Mouse (Mus musculus): ENCODE measurements around the gene Csrp3.

Gene Csrp3

DNA sequence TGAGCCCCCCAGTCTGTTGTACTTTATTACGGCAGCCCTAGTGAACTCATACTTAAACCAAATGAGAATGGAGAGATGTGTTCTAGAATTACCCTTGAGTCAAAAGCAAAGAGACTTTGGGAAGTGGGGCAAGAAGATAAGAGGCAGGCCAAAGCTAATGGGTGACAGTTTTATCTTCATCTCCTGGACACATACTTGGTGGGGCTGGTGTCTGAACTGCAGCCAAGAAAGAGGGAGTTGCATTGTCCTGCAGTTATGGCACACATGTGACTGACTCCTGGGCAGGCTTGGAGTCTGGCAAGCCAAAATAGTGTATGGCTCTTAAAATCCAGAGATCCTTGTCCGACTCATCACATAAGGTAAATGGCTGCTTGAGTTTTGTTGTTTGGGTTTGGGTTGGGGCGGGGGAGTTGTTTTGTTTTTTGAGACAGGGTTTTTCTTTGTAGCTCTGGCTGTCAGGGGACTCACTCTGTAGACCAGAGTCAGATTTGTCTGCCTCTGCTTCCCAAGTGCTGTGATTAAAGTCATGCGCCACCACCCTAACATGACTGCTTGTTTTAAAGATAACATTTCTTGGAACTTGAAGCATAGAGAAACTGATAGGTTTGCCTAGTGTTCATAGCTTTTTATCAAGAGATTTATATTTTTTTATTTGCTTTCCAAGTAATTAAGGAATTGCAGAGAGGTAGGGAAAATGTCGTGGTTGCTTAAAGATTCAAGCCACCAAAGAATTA is 18.5 kb downstream of the Csrp3 start:
- no peak for DNase-seq (ENCODE audit: low spot score in 2 of 2)

DNA sequence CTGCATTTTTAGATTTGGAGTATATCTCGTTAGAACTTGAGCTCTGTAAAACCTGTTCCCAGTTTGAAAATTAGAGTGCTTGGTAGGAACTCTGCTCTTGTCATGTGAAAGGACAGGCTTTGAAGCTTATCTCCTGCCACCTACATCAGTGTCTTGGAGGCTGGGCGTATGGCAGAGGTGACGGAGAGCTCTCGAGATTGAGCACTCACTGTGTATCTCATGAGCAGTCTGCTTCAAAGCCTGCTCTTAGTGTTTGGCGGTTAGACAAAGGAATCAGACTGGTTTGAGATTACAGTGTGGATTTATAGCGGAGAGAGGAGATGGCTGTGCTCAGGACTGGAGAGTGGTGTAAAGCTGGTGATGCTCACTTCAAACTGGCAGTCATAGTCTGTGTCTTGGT is 22.7 kb downstream of the Csrp3 start:
- DNase-seq (ENCODE audit: low spot score in 2 of 2), result no peak

DNA sequence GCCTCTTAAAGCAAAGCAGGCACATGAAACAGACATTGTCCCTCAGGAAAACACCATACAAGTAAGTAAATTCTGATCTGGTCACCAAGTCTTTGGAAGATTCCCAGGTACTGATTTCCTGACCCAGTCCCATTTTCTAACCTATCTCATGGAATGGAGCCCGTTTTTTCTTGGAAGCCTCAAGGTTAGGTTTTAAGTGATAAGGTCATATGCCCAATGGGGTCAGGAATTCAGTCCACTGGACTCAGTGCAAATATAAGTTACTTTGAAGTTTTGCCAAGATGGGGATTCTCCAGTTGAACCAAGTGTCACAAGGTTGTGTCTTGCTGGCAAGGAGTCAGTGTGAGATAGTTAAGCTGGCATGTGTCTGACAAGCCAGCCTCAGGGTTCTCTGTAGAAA is 23.2 kb downstream of the Csrp3 start:
- no peak for DNase-seq (ENCODE audit: low spot score in 2 of 2)

DNA sequence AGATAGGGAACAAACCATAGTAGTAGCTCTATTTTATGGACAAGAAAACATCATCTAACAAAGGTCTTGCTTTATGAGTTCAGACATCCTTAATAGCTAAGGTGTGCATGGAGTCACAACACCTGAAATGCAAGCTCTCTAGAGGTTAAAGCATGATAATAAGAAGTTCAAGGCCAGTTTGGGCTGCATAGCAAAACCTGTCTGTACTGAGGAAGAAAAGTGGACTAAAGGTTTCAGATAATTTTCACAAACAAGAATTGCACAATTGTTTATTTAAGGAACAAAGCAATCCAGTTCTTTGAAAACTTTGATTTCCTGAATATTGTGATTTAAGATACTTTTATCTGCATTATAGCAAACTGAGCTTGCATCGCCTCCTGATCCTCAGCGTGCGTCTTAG is 24.2 kb downstream of the Csrp3 start:
- DNase-seq (ENCODE audit: low spot score in 2 of 2), result no peak

DNA sequence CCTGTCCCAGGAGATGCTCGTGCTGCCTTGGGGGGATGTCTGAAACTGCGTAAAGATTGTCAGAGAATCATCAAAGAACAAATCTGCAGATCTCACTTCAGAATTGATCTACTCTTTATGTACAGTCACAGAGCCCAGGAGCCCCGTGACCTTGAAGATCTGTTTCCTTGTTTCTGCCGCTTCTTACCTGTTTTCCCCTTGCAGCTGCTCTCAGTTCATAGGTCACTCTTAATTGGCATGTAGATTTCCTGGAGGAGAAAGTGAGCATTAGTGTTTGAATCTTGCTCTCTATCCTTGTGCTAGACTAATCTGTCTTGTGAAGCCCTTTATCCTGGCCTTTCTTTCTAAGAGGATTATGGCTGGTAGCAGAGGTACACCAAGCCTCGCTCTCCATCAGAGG is 26.2 kb downstream of the Csrp3 start:
- DNase-seq (ENCODE audit: low spot score in 2 of 2), result no peak

DNA sequence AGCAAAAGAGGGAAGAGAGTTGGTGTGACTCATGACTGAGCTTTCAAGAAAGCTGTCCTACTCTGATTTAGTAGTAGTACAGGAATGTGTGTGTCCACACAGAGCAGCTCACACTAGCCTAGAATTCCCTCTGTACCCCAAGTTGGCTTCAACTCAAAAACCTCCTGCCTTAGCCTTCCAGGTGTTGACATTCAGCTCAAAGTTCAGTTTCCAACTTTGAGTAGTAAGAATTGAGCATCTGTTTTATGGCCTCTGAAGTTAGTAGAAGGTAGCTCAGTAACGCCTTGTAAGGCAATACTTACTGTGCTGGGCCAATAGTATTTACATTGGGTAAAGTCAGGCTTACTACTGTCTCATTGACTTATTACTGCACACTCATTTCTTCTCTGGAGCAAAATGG is 34.2 kb downstream of the Csrp3 start:
- DNase-seq (ENCODE audit: low spot score in 2 of 2), result no peak

DNA sequence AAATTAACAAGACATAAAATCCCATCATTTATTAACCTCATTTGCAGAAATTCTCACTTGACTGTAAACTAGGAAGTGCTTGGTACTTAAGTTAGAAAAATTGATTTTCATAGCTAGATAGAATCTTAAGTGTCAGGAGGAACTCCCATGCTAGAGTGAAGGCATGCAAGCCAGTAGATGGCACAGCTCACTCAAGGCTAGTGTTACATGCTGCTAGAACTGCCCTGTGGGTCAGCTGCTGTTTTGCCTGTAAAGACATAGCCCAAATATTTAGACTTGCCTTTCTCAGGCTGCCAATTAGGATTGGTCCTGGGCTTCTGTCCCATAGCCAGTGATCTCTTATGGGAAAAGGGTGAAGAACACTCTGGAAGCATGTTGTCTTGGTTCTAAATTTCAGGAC is 35.5 kb downstream of the Csrp3 start:
- DNase-seq (ENCODE audit: low spot score in 2 of 2), result no peak

DNA sequence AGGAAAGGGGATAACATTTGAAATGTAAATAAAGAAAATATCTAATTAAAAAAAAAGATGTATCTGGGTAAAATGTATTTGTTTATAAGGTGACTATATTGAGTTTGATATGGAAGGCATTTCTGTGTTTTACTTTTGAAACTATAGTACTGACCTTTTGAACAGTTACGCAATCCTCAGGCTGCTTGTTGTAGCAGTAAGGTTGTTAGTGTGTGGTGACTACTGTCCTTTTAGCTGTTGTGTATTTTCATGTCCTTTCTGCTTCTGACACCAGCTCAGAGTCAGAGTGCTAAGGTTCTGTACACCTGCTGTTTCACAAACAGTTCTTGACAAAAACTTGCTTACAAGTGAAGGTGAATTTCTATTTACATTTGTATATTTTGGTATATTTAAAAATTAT is 37.2 kb downstream of the Csrp3 start:
- DNase-seq (ENCODE audit: low spot score in 2 of 2), result no peak

DNA sequence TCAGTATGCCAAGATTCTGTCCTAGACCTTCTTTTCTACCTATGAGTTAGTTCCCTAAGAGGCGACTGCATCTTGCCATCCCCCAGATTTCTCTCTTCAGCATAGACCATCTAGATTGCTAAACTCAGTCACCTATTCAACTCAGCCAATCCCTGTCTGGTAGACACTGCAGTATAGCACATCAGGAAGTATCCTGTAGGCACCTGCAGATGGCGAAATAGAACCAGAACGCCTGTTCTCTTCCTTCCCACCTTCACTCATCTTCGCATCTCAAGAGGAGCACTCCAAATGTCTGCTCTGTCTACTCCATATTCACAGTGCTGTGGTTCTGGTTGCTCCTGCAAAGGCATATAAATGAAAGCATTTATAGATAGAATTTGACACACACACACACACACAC is 41.2 kb downstream of the Csrp3 start:
- no peak for DNase-seq (ENCODE audit: low spot score in 2 of 2)

DNA sequence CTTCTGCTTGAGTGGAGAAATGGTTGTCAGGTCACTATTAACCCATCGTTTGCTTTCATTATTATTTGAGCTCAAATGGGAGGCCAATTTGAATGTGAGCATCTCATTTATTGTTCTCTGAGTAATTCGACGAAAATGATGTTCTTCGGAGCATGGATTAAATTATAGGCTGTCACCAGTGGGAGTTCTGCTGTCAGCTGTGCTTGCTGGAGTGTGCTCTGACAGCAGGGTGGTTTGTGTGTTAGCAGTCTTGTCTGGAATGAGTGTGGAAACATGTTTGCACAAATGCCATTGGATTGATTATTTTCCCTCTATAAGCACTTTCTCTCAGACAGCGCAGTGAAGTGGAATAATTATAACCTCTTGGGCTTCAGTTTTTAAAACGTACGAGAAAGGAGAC is 44.5 kb downstream of the Csrp3 start:
- no peak for DNase-seq (ENCODE audit: low spot score in 2 of 2)

DNA sequence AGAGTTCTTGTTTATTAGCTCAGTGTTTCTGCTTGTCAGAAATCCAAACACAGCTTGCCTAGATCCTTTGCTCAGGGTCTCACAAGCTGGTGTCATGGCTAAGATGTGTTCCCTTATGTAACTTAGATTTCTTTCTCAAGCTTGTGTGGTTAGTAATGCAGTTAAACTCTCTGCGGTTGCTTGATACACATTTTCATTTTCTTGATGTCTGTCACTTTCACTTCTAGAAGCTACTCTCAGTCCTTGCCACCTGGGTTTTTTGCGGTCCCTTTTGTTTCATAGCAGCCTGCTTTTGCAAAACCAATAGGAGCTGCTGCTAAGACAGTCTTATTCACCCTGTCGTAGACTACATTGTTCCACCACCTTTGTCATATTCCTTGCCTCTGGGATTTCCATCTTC is 52.7 kb downstream of the Csrp3 start:
- no peak for DNase-seq (ENCODE audit: low spot score in 2 of 2)

DNA sequence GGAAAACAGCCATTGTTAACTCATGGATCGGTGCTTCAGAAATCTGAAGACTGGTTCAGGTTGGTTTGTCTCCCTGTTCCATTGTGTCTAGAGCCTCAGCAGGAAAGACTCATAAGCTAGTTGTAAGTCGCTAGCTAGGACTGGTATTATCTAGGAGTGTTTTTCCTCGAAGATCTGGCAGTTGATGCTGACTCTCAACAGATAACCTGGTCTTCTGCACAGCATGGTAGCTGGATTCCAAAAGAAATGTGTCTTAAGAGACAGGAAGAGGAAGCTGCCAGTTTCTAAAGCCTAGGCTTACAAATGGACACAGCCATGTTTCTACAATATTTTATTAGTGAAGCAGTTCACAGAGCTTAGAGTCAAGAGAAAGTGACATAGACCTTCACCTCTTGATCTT is 56.4 kb downstream of the Csrp3 start:
- DNase-seq (ENCODE audit: low spot score in 2 of 2), result no peak

DNA sequence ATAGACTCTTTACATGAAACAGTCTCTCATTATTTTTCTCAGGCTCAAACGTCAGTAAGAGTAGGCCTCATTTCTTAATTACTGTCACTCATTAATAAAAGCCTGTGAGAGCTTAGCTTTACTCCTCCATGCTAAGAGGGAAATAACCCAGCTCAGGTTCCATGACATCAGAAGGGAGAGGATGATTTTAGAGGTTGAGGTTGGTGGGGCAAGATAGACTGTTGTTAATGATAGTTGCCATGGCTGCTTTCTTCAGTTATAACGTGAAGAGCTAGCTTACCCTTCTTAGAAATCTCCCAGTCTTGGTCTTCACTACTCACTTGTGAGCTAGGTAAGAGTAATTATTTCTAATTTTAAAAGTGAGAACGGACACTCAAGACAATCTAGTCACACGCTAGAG is 57.7 kb downstream of the Csrp3 start:
- no peak for DNase-seq (ENCODE audit: low spot score in 2 of 2)

DNA sequence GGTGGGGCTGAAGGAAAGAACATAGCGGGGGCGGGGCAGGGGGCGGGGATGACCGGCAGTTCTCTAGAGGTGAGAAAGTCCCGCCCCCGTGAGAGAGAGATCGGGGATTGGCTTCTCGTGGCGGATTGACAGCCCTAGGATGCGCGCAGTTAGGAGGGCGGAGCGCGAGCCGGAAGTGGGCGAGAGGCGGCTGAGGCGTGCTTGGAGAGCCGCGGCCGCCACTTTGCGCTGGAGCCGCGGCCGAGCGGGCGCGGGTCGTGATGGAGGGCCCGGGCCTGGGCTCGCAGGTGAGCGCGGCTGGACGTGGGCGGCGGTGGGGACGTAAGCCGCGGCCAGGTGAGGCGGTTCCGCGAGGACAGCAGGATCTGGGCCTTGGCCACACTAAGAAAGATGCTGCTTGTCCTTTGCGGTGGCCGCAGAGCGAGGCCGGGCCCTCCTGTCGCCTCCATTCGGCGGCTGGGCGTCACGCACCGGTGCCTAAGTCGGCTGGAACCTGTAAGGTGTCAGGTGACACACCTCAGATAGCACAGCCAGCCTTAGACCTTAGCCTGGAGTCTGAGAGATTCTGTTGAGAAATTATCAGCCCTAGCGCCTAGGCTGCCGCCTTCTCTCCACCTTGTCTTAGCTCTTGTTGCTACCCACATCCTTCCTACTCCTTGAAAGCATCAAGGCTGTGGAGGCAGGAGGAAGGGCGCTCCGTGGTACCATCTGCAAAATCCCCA is 58.8 kb downstream of the Csrp3 start, which contains the start of gene Zdhhc13:
Gene Zdhhc13 (plus strand): TSS at position 153 of the 722 bp plus-strand sequence.
- DNase-seq (ENCODE audit: low spot score in 2 of 2), result peak; percentile 83 to 90

DNA sequence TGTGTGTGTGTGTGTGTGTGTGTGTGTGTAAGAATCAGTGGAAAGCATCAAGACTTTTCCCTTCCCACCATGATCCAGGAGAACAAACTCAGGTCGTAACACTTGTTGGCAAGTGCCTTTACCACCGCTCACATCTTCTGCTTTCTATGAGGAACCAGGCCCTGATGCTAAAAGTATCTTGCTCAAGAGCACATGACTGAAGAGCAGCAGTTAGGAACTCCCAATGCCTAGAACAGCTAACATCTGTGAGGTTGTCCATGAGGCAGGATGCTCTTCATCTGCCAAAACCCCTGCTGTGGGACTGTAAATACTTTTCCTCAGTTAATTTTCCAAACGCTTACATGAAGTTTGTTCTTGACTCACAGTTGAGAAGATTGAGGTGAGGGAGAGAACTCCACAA is 59.5 kb downstream of the Csrp3 start:
- no peak for DNase-seq (ENCODE audit: low spot score in 2 of 2)

DNA sequence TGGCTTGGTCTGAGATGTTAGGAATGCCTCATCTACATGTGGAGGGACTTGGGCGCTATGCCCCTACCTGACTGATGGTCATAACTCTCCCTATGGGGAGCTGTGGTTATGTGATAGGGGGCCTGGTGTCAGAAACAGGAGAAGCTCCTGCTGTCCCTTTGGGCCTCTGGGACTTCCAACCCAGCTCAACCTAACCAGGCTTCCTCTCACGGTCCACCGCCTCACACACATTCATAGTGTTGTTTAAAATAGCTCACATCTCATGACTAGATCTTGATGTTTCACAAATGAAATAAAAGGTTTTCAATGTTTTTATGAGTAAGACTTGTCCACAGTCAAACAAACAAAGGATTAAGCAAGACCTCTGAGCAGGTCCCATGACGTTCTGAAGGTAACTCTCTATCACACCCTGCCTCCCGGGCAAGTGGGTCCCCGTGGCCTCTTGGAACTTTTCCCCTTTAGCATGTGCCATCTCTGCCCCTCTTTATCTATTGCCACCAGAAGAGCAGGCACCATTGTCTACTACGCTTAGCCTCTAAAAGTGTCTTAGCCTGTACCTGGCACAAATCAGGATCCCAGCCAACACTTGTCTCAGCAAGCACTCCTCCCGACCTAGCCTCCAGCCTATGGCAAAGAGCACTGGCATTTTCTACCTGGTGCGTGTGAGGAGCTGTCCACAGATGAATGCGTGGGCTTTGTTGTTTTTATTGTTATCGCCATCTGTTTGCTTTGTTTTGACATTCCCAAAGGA is 62.9 kb downstream of the Csrp3 start:
- DNase-seq (ENCODE audit: low spot score in 2 of 2), result no peak

DNA sequence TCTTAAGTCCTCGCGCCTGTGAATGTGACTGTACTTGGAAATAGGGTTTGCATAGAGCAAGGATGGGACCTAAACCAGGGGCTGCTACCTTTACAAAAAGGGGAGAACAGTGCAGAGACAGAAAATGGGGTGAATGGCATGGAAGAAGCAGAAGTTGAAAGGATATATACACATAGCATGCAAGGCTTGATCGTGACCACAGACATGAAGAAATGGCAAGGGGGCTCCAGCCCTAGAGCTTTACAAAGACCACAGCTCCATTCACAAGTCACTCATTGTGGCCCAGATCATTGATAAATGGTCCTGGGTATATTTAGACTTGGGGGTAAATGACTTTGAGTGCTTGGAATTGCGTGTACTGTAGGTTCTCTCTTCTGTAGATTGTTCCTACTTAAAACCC is 65.4 kb downstream of the Csrp3 start:
- DNase-seq (ENCODE audit: low spot score in 2 of 2), result no peak
